Mouse (Mus musculus): ENCODE data around the gene Gm13276.

- TF ChIP-seq CTCF (IDR thresholded peaks at IDR 0.05; ENCODE audit: extremely low read depth, insufficient read depth, low read length) (peak; percentile 67), POLR2A (IDR thresholded peaks at IDR 0.05; ENCODE audit: extremely low read depth, insufficient read depth, low read length) (peak; percentile 16; the same call in 1 of the 2 replicates)
Measured at GRCm38 (mm10) chr4:88757628-88758031, 27.9 kb upstream of the Gm13276 start.
